Mouse (Mus musculus) liver, embryonic 14.5 days (tissue): Measurements from ENCODE around the gene Snx6.

Experiments
- CTCF ChIP-seq: IDR thresholded peaks from 2 replicates; pipeline ENCODE4 v1.5.1; 2016; ENCODE audit warnings: antibody characterized with exemption, low read depth, control low read depth
- EP300 ChIP-seq: IDR thresholded peaks from 2 replicates; pipeline ENCODE4 v1.6.1; 2016; ENCODE audit warnings: antibody characterized with exemption, low read depth

- TF ChIP-seq CTCF (no peak), EP300 (no peak)
Measured at GRCm38 (mm10) chr12:54838931-54839330, 43.4 kb upstream of the Snx6 start.
